Mouse (Mus musculus) urinary bladder, postnatal 10 days (tissue): Measurements from ENCODE around the gene Ptgds.

ENCODE experiments used
- DNase-seq: peaks from one replicate; pipeline ENCODE4 v3.0.0; 2022; ENCODE audit warnings: low spot score

Gene Ptgds

GRCm38 (mm10) chr2:25469969-25470368 lies at the start of gene Ptgds:
Ptgds (minus strand) TSS chr2:25470046.
- no peak for DNase-seq

- DNase-seq: no peak
These were observed 40.1 kb upstream of the Ptgds start for GRCm38 (mm10) chr2:25509912-25510311.

GRCm38 (mm10) chr2:25506964-25507363 lies 37.1 kb upstream of the Ptgds start:
- DNase-seq: no peak

- no peak for DNase-seq
These were observed 36.0 kb upstream of the Ptgds start for GRCm38 (mm10) chr2:25505860-25506259.

- DNase-seq: no peak
These were observed 35.2 kb upstream of the Ptgds start for GRCm38 (mm10) chr2:25505000-25505399.

GRCm38 (mm10) chr2:25504538-25504937 lies 34.7 kb upstream of the Ptgds start:
- no peak for DNase-seq

- no peak for DNase-seq
These were observed 32.9 kb upstream of the Ptgds start for GRCm38 (mm10) chr2:25502726-25503125.

- DNase-seq: no peak
These were observed 32.0 kb upstream of the Ptgds start, which contains the start of gene C8g for GRCm38 (mm10) chr2:25501593-25502486. C8g (minus strand) TSS chr2:25501719.

- DNase-seq: peak; percentile 28
These were observed 30.9 kb upstream of the Ptgds start, which contains the start of gene Fbxw5 for GRCm38 (mm10) chr2:25500576-25501405. Fbxw5 (plus strand) TSS chr2:25500750.

GRCm38 (mm10) chr2:25500071-25500575 lies 30.3 kb upstream of the Ptgds start:
- DNase-seq: no peak

GRCm38 (mm10) chr2:25498622-25499478 lies 29.0 kb upstream of the Ptgds start:
- DNase-seq: no peak

- no peak for DNase-seq
These were observed 28.2 kb upstream of the Ptgds start for GRCm38 (mm10) chr2:25497846-25498575.

- no peak for DNase-seq
These were observed 26.6 kb upstream of the Ptgds start for GRCm38 (mm10) chr2:25496462-25496861.

GRCm38 (mm10) chr2:25493476-25493961 lies 23.7 kb upstream of the Ptgds start, which contains the start of gene Lcn12:
Lcn12 (minus strand) TSS chr2:25493911.
- DNase-seq: no peak

GRCm38 (mm10) chr2:25492988-25493387 lies 23.1 kb upstream of the Ptgds start:
- DNase-seq: no peak

GRCm38 (mm10) chr2:25488671-25489068 lies 18.8 kb upstream of the Ptgds start:
- no peak for DNase-seq

- no peak for DNase-seq
These were observed 18.3 kb upstream of the Ptgds start for GRCm38 (mm10) chr2:25487965-25488670.

GRCm38 (mm10) chr2:25484901-25485647 lies 15.2 kb upstream of the Ptgds start:
- no peak for DNase-seq

- no peak for DNase-seq
These were observed 13.1 kb upstream of the Ptgds start for GRCm38 (mm10) chr2:25482969-25483368.
